Mouse (Mus musculus): ENCODE data around the gene Amt.

Gene Amt

GRCm38 (mm10) chr9:108338886-108339781 is 42.5 kb downstream of the Amt start, which contains the start of gene Gpx1:
Gene Gpx1 (plus strand): TSS chr9:108338903.
- DNase-seq (ENCODE audit: low spot score in 2 of 2) = peak; percentile 81

- no peak for DNase-seq (ENCODE audit: low spot score in 2 of 2)
Measured at GRCm38 (mm10) chr9:108339886-108340257, 43.2 kb downstream of the Amt start.

GRCm38 (mm10) chr9:108340258-108341138 is 43.8 kb downstream of the Amt start:
- DNase-seq (ENCODE audit: low spot score in 2 of 2) = no peak

GRCm38 (mm10) chr9:108341139-108341475 is 44.5 kb downstream of the Amt start:
- no peak for DNase-seq (ENCODE audit: low spot score in 2 of 2)

- DNase-seq (ENCODE audit: low spot score in 2 of 2) = no peak
Measured at GRCm38 (mm10) chr9:108341801-108342200, 45.1 kb downstream of the Amt start.

- no peak for DNase-seq (ENCODE audit: low spot score in 2 of 2)
Measured at GRCm38 (mm10) chr9:108342301-108342831, 45.7 kb downstream of the Amt start.

- no peak for DNase-seq (ENCODE audit: low spot score in 2 of 2)
Measured at GRCm38 (mm10) chr9:108343331-108343730, 46.7 kb downstream of the Amt start.

- no peak for DNase-seq (ENCODE audit: low spot score in 2 of 2)
Measured at GRCm38 (mm10) chr9:108343835-108344234, 47.2 kb downstream of the Amt start.

GRCm38 (mm10) chr9:108344471-108344870 is 47.8 kb downstream of the Amt start:
- no peak for DNase-seq (ENCODE audit: low spot score in 2 of 2)

- no peak for DNase-seq (ENCODE audit: low spot score in 2 of 2)
Measured at GRCm38 (mm10) chr9:108347024-108347423, 50.4 kb downstream of the Amt start.

GRCm38 (mm10) chr9:108347540-108348289 is 51.1 kb downstream of the Amt start, which contains the start of gene Usp4:
Gene Usp4 (plus strand): TSS chr9:108347853.
- peak; percentile 70 to 78 for DNase-seq (ENCODE audit: low spot score in 2 of 2)

GRCm38 (mm10) chr9:108348290-108348680 is 51.6 kb downstream of the Amt start:
- DNase-seq (ENCODE audit: low spot score in 2 of 2) = no peak

- DNase-seq (ENCODE audit: low spot score in 2 of 2) = no peak
Measured at GRCm38 (mm10) chr9:108349727-108350126, 53.1 kb downstream of the Amt start.
